Mouse (Mus musculus) lung, adult 2 months (tissue): ENCODE results near the gene Prok1. TPM values are rescaled to one million over a fixed set of nuclear protein-coding genes. Genes with fewer than 3 reads are reported as not detected.

ENCODE experiments used
- DNase-seq: peaks from one replicate; pipeline ENCODE4 v3.0.0; 2022
- H3K4me1 ChIP-seq: fragments of 200-500 bp; 2 replicates; pipeline ENCODE4 v1.6.1; 2011; ENCODE audit warnings: low read length; ENCODE audit not compliant: control insufficient read depth, insufficient read depth
- H3K4me3 ChIP-seq: fragments of 200-500 bp; replicated peaks from 2 replicates; pipeline ENCODE3; 2011; ENCODE audit warnings: low read depth, mild to moderate bottlenecking, control low read depth, low read length; ENCODE audit errors: extremely low read depth
- CTCF ChIP-seq: fragments of 200-500 bp; IDR thresholded peaks from 2 replicates; pipeline ENCODE4 v1.5.1; 2011; ENCODE audit warnings: mild to moderate bottlenecking, low read length, control low read depth; ENCODE audit not compliant: insufficient read depth
- POLR2A ChIP-seq: fragments of 200-500 bp; IDR thresholded peaks from 2 replicates; pipeline ENCODE4 v1.6.1; 2011; ENCODE audit warnings: low read depth, mild to moderate bottlenecking, control low read depth, low read length, borderline replicate concordance; ENCODE audit errors: extremely low read depth
- WGBS: fragments of 180-500 bp; shearing (Covaris S2); methylation state at CpG from one replicate; pipeline ENCODE4 v1.1.7; 2018; 5-methylcytosine and 5-hydroxymethylcytosine counted together
- polyA plus RNA-seq: library from polyadenylated mRNA; depleted of rRNA; stranded (reverse); fragments of >200 nt; gene quantifications from 2 replicates; pipeline ENCODE4 v1.2.3, GENCODE M21; 2012

Gene Prok1
- polyA plus RNA-seq, 1 experiment, result not detected

DNA sequence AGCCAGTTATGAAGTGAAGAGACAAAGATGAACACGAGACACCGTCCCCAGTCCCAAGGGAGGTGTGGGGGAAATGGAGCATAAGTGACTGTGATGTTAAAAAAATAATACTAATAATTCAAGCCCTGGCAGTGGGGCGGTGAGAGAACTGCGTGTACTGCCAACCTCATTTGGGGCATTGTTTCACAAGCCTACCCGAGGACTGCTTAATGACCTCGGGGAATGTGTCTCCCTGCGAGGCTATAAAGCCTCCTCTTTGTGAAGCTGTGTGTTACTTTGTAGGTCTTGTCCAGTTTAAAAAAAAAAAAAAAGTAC is 22.3 kb upstream of the Prok1 start:
- 42% methylated on average over 7 of the region's 7 CpGs for WGBS
- H3K4me1 ChIP-seq, result no peaks in the 10 kb centered on the region; the same call in 1 of the 2 replicates
- TF ChIP-seq CTCF (no peak), POLR2A (no peak)
- DNase-seq, result no peak
- H3K4me3 ChIP-seq, result no peak overlapping the region

DNA sequence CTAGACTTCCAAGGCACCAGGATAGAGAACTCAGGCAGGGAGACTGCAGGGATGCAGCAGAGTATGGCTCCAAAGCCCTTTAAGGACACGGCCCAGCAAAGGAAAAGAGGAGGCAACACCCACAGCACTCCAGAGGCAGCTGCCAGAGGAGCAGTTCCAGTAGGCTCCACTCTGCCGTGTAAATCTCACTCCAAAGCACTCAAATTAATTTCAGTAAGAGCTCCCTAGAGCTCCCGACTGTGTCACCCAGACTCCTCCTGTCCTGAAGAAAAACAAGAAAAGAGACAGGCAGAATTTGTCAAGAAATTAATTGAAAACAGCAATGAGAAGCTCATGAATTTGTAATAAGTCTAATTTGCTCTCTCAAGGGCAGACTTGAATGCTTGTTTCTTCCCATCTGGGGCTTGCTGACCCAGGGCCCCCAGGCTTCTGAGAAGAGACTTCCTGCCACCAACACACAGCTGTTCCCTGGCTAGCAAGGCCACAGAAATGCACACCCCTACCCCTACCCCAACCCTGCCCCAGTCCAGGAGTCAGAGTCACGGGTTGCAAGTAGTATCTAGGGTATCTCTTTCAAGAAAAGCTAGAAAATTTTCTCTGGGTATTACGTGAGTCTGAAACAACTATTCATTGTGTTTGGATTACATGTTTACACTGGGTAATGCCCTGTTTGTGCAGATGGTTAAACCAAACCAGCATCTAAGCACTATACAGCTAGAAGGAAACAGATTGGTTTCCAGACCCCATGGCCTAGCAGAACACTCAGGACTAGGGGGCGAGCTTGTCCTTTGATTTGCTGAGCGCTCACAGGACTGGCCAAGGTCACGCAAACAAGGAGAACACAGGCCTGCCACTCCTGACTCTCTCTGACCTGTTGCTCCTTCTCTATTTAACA is 21.7 kb upstream of the Prok1 start:
- Histone ChIP-seq H3K4me1 (no peaks in the 10 kb centered on the region; the same call in 1 of the 2 replicates), H3K4me3 (no peak overlapping the region)
- DNase-seq, result no peak
- 46% methylated on average over 8 of the region's 8 CpGs for WGBS
- no peak for TF ChIP-seq POLR2A
- TF ChIP-seq CTCF, result no peak

DNA sequence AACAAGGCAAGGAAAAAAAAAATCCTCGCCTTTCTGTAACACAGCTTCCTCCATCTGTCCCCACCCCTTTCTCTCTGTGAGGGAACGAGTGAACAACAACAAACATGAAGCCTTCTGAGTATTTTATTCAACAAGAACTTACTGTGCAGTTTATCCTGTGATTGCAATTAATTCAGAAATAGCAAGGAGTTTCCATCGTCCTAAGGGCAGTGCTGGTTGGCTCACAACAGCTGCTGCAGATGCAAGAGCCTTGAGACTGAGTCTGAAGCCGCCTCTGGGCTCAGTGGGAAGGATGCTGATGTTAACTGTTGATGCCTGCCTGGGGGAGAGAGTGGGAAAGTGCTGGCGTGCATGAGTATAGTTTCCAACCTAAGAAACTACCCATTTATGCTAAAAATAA is 18.4 kb upstream of the Prok1 start:
- H3K4me1 ChIP-seq, result no peaks in the 10 kb centered on the region; the same call in 1 of the 2 replicates
- DNase-seq, result no peak
- WGBS, result 44% methylated on average over 5 of the region's 5 CpGs
- H3K4me3 ChIP-seq, result no peak overlapping the region
- no peak for TF ChIP-seq CTCF
- TF ChIP-seq POLR2A, result no peak

DNA sequence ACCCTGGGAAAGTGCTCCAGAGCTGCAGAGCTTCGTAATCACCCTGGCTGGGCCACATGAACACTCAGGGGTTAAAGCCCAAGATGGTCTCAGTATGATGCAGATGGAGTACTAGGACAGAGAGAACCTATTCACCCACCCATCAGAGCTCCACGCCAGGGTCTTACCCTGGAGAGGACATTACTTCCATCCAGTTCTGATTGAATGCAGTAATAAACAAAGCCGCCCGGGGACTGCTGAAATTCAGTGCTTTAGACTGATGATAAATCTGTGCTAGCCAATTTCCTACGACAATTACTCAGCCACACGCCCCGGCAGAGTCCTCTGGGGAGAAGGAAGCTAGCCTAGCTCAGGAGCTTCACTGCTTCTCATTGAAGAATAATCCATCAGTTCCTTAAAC is 17.2 kb upstream of the Prok1 start:
- peaks cover 2% of the 10 kb centered on the region; the same call in 1 of the 2 replicates for H3K4me1 ChIP-seq
- 40% methylated on average over 7 of the region's 7 CpGs for WGBS
- no peak for DNase-seq
- TF ChIP-seq POLR2A, result no peak
- TF ChIP-seq CTCF, result no peak
- H3K4me3 ChIP-seq, result no peak overlapping the region

DNA sequence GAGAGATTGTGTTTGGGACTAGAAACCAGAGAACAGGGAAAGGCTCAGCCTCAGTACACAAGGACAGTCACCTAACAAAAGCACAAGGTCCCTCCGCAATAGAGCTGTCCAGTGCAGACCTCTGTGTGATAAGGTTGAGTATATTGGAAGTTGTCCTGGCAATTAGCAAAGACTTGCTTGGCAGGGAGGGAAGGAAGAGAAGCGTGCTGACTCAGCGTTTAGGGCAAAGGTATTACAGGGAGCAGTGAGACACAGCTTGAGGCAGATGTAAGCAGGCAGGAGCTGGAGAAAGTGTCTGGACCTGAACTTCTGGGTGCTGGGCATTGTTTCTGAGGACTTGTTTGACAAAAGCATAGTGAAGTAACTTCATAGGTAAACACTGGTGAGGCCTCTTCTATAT is 16.5 kb upstream of the Prok1 start:
- 88% methylated on average over 3 of the region's 3 CpGs for WGBS
- TF ChIP-seq POLR2A, result no peak
- H3K4me3 ChIP-seq, result no peak overlapping the region
- peaks cover 2% of the 10 kb centered on the region; the same call in 1 of the 2 replicates for H3K4me1 ChIP-seq
- no peak for DNase-seq

DNA sequence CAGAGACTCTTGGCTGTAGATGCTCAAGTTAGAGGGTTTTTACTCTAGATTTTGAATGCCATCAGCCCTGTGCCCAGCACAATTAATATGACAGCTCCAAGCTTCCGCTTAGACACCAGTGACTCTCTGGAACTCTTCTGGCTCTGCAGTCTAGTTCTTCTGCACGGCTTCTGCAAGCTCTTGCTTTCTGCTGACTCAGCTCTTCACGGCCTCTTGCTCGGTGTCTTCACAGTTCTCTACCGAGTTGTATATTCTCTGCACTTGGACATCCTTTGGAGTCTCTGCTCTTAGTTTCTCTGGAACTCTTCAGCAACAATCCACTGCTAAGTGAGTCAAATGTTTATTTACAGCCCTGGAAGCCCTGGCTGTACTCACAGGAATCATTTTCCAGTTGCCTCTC is 14.4 kb upstream of the Prok1 start:
- 56% methylated on average over 5 of the region's 5 CpGs for WGBS
- H3K4me3 ChIP-seq, result no peak overlapping the region
- peaks cover 5% of the 10 kb centered on the region; the same call in 1 of the 2 replicates for H3K4me1 ChIP-seq
- DNase-seq, result no peak
- TF ChIP-seq POLR2A (no peak), CTCF (no peak)

DNA sequence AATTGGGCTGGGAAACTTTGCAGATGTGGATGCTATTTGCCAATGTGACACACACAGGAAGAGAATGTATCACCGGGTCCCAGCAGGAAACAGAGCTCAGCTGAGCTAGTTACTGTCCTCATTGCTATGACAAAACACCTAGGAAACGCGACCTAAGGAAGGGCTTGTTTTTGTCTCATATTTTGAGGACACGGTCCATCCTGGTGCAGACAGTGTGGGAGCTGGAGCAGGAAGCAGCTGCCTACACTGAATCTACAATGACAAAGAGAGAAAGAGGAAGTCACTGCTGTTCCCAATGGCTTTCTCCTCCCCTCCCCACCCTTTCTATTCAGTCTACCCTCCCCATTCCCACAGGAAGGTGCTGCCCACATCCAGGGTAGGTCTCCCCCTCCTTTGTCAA is 12.5 kb upstream of the Prok1 start:
- WGBS, result 31% methylated on average over 4 of the region's 4 CpGs
- H3K4me1 ChIP-seq, result peaks cover 5% of the 10 kb centered on the region; the same call in 1 of the 2 replicates
- H3K4me3 ChIP-seq, result no peak overlapping the region
- TF ChIP-seq CTCF, result no peak
- TF ChIP-seq POLR2A, result no peak
- DNase-seq, result no peak

DNA sequence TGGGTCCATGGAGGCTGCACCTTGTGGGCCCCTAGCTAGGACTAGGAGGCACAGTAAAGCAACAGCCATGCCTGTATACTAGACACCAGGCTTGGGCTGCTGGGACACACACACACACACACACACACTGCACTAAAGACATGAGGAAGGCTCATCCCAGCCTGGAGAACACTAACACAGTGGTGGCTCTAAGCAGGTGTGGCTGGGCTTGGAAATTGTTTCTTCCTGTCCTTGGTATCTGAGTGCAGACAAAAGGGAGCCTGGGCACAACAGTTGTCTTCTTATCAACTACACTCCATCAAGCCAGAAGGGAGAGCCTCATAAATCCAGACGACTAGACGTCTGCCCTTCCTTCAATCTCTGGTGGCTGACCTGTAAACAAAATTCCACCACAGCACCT is 10.8 kb upstream of the Prok1 start:
- peaks cover 5% of the 10 kb centered on the region; the same call in 1 of the 2 replicates for H3K4me1 ChIP-seq
- DNase-seq, result no peak
- WGBS, result 30% methylated on average over 2 of the region's 2 CpGs
- no peak for TF ChIP-seq POLR2A
- no peak for TF ChIP-seq CTCF
- H3K4me3 ChIP-seq, result no peak overlapping the region

DNA sequence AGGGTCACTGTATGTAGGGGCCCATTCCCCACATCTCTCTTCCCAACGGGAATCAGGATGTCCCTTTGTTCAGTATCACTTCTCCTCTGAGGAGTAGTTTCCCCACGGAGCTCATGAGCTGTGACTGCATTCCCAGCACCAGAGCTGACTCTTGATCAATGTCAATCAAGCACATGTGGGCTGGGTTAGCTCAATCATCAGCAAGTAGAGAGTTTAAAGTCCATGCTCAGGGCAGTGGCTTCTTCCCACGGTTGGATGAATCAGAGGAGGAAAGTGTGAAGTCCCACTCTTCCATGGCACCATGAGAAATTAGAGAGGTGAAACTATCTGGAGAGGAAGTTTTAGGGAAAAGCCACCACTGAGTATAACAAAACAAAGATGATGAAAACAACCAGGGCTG is 9.5 kb upstream of the Prok1 start:
- 56% methylated on average over 3 of the region's 3 CpGs for WGBS
- Histone ChIP-seq H3K4me1 (peaks cover 5% of the 10 kb centered on the region; the same call in 1 of the 2 replicates), H3K4me3 (no peak overlapping the region)
- DNase-seq, result no peak
- no peak for TF ChIP-seq POLR2A
- no peak for TF ChIP-seq CTCF

DNA sequence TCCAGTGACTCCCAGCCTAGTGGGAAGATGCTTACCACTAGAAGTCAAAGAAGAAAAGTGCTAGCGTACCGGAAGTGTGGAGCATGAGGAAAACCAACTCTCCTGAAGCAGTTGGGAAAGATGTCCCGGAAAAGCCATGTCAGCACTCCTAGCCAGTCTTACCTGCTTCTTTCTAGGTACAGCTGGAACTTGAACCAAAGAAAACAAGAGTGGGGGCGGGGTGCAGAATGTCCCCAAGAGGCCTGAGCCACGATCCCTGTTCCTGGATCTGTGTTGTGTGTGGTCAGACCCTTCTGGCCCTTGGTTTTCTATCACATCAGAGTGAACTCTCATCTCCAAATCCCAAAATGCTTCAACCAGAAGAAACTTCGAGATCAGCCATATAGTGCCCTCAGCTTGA is 7.4 kb upstream of the Prok1 start:
- H3K4me1 ChIP-seq, result peaks cover 3% of the 10 kb centered on the region; the same call in 1 of the 2 replicates
- H3K4me3 ChIP-seq, result no peak overlapping the region
- DNase-seq, result no peak
- TF ChIP-seq POLR2A (no peak), CTCF (no peak)
- WGBS, result 82% methylated on average over 6 of the region's 6 CpGs
